Mouse (Mus musculus) mature B cell (primary cell): ENCODE data around the gene Eqtn.

Experiments
- in situ Hi-C: fragments of 300-500 bp; cut with MboI; formaldehyde crosslinking; loops from 2 replicates; pipeline ENCODE4 v1.14.3; 2019

Gene Eqtn

DNA sequence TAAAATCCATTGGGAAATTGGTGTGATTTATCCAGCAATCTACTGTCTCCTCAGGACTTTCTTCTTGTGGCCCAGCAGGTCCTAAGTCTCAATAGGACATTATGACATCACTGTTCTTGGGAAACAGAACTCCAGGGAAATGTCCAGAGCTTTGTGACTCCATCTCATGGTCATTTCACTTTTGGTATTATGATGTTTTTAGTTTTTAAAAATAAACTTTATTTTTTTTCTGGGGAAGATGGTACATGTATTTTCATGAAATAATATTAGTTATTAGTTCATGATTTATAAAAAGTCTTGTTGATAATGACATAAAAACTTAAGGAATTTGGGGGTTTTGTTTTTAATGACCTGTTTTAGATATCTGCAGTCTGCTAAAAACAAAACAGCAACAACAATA lies at the start of gene Eqtn:
Eqtn (minus strand) TSS at position 101 of the 400 bp plus-strand sequence.
- in situ Hi-C loops, result no loop called here

DNA sequence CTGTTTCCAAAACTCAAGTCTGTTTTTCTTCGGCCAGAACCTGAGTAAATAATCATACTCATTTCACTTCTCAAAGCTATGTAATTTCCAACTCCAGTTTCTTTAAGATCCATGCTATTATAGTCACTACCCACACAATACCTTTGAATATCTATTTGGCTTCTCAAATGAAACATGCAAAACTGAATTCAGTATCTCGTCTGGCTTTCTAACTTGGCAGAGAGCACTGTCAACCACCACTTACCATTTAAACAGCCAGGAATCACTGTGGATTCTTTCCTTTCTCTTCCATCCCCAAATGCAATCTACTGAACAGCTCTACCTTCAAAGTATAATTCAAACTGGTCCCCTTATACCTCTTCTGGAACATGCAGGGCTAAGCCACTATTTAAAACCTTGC lies 44.7 kb upstream of the Eqtn start:
- in situ Hi-C loops, result no loop called here

DNA sequence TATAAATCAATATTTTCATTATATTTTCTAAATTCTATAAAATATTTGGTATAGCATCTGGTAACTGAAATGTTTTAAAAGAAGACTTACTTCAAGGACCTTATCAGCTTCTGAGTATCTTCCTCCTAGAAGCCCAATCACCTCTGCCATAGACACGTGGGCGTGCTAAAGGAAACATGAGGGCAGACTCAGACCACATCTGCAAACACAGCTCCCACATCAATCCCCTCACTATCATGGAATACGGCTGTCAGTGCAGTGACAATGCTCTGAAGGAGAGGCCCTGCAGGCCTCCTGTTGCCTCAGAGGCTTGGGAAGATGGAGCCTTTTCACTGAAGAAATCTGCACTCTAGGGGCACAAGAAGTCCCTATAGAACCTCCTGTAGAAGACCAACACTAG lies 24.1 kb upstream of the Eqtn start:
- in situ Hi-C loops, result no loop called here

DNA sequence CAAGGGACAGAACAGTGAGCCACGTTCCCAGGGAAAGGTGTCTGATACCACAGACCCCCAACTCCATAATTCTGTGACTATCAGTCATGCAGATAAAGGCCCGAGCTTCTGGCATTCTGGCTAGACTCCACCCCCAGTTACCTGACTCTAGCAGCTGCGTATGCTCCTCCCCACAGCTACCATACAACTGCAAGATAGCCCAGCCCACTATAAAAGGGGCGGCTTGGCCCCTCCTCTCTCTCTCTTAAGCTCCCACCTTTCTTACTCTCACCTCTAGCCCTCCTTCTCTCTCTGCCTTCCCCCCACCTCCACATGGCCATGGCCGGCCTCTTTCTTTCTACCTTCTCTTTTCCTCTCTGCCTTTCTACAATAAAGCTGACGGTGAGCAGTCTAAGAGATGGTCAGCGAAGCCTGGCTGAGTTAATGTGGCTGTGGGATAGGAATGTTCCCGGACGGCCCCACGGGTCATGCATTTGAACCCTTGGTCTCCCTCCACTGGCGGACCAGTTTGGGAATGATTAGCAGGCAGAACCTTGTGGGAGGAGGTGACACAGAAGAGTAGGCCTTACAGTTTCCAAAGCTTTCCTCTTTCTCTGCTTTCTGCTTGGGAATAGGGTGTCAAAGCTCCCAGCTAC lies 12.7 kb upstream of the Eqtn start:
- in situ Hi-C loops, result no loop called here

DNA sequence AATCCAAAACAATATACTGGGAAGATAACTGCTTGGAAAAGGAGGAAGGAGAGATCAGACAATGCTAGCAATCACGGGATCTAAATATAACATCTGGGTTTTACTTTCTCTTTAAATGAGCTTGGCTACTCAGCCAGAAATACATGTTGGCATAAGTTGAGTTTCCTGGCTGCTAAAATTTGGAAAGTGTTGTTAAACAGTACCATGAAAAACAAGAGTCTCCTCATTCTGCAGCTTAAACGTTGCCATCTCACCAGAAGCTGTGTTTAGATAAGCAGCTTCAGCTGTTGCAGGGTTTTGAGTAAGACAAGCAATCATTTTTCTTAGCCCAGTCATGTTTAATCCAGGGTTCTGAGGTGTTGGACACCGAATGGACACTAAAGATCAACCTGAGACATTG lies 26.9 kb downstream of the Eqtn start:
- in situ Hi-C loops, result no loop called here

DNA sequence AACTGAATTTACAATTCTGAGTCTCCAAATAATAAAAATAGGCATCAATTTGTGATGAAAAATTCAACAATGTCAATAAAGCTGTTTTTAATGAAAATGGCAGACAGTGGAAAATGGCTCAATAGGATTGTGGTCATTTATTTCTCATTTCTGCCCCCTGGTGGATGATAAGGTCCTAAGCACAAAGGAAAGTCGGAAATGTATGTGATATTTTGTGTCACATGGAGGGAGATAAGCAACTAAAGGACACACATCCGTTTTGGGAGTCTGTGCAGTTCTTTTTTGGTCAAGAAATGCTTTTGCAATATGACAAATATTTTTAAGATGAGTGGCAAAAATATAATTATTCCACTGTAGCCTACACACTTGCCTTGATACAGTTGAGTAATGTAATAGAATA lies 27.9 kb downstream of the Eqtn start:
- in situ Hi-C loops, result no loop called here
